Mouse (Mus musculus): ENCODE data around the gene Gm28778. TPM values are rescaled to one million over a fixed set of nuclear protein-coding genes. Genes with fewer than 3 reads are reported as not detected.

The Gm28778 gene
- total RNA-seq, 2 experiments from 2014 or later = 1.2 to 1.6 TPM

Other genes with a start within 250 kb of the Gm28778 start
- gene Mstn, start 235.5 kb upstream of the Gm28778 start, total RNA-seq (2021) = 10 to 100 TPM; 35.2 to 62.1 TPM
- gene 1700019A02Rik, start 109.5 kb upstream of the Gm28778 start, total RNA-seq (2021) = not detected
- gene Pms1, start 93 bp upstream of the Gm28778 start, total RNA-seq (2021) = 1 to 10 TPM; 3.9 to 4.4 TPM
- gene Ormdl1, start within 50 bp of the Gm28778 start, total RNA-seq (2021) = 1 to 10 TPM; 5.6 to 6.9 TPM
- gene Osgepl1, start 16.5 kb downstream of the Gm28778 start, total RNA-seq (2021) = 10 to 100 TPM; 24.2 to 24.5 TPM
- 10 to 100 TPM in 1 of 2 experiments, 1 to 10 TPM in 1; 4.5 to 11.4 TPM for gene Asdurf, start 55.5 kb downstream of the Gm28778 start, total RNA-seq (2021)
- gene Gm28551, start 55.6 kb downstream of the Gm28778 start, total RNA-seq (2021) = under 1 TPM; 0.20 to 0.22 TPM
- gene Asnsd1, start 55.6 kb downstream of the Gm28778 start, total RNA-seq (2021) = 10 to 100 TPM; 45.8 to 55.3 TPM